In the genomic region with DNA sequence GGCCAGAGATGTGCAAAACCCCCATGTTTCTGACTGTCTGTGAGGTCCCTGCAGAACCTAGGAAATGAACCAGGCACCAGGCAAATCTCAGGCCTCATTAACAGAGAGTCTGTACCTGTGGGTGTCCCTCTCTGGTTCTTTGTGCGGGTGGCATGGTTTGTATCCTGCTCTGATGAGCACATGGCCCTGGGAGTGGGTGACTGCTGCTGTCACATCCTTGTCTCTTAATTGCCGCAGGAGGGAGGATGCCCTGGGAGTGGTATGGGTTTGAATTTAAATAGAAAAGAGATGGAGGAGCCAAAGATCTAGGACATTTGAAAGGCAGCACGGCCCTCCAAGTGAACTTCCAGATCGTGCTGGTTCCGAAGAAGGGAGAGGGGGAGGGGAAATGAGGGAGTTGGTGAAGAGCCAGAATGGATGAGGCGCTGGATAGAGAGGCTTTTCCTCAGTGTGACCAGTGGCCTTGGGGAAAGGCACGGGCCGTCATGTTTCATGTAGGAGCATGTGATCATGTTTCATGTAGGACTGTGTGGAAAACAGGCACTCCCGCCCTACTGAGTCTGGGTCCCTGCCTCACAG, we compare ENCODE assay signal across 29 mouse cellular contexts. TPM values are rescaled to one million over a fixed set of nuclear protein-coding genes. Genes with fewer than 3 reads are reported as not detected.
DNase-seq lines count a peak whose midpoint lies in the region; ATAC-seq and TF ChIP-seq lines count a peak whose summit lies in the region.
"Had no signal": no experiment of that assay in that cellular context is flagged by ENCODE, and none has a peak within 500 bp of the region (broad histone marks: within the 10 kb centered on the region; RNA-seq: fewer than 3 reads in every experiment).

No protein-coding gene starts in this region.

- H3K4me3 ChIP-seq in gastrocnemius, adult 2 months, result no peak overlapping the region
- no peak overlapping the region for H3K4me3 ChIP-seq in forebrain, embryonic 15.5 days
- H3K4me3 ChIP-seq: embryonic facial prominence, embryonic 13.5 days; heart, embryonic 13.5 days; hindbrain, embryonic 15.5 days; layer of hippocampus, adult 2 months; limb, embryonic 15.5 days; liver, embryonic 15.5 days had no signal

- H3K4me2 ChIP-seq in forebrain, embryonic 15.5 days (replicated peaks), result no peak overlapping the region
- H3K4me2 ChIP-seq: embryonic facial prominence, embryonic 13.5 days; heart, embryonic 13.5 days; hindbrain, embryonic 15.5 days; limb, embryonic 15.5 days; liver, embryonic 15.5 days had no signal

- H3K27me3 ChIP-seq in forebrain, embryonic 15.5 days, result no peaks in the 10 kb centered on the region
- H3K27me3 ChIP-seq: embryonic facial prominence, embryonic 13.5 days; hindbrain, embryonic 15.5 days; liver, embryonic 15.5 days had no signal

- H3K9me3 ChIP-seq in forebrain, embryonic 15.5 days, result no peaks in the 10 kb centered on the region
- H3K9me3 ChIP-seq: embryonic facial prominence, embryonic 13.5 days; heart, embryonic 13.5 days; hindbrain, embryonic 15.5 days; limb, embryonic 15.5 days; liver, embryonic 15.5 days had no signal

- H3K27ac ChIP-seq in gastrocnemius, adult 2 months, result peak overlapping the region; percentile 70
- H3K27ac ChIP-seq in forebrain, embryonic 15.5 days (replicated peaks), result no peak overlapping the region
- H3K27ac ChIP-seq: embryonic facial prominence, embryonic 13.5 days; heart, embryonic 13.5 days; hindbrain, embryonic 15.5 days; layer of hippocampus, adult 2 months; limb, embryonic 15.5 days; liver, embryonic 15.5 days had no signal

- 51% methylated on average over 9 of the region's 9 CpGs for WGBS in forebrain, embryonic 15.5 days

- no peaks in the 10 kb centered on the region for H3K36me3 ChIP-seq in forebrain, embryonic 15.5 days
- H3K36me3 ChIP-seq: embryonic facial prominence, embryonic 13.5 days; heart, embryonic 13.5 days; hindbrain, embryonic 15.5 days; limb, embryonic 15.5 days; liver, embryonic 15.5 days had no signal

- peaks cover 15% of the 10 kb centered on the region for H3K4me1 ChIP-seq in forebrain, embryonic 15.5 days
- H3K4me1 ChIP-seq: heart, embryonic 13.5 days; limb, embryonic 15.5 days; liver, embryonic 15.5 days had no signal

- H3K9ac ChIP-seq in forebrain, embryonic 15.5 days (replicated peaks), result no peak overlapping the region
- H3K9ac ChIP-seq: embryonic facial prominence, embryonic 13.5 days; forebrain, postnatal 0 days; heart, embryonic 13.5 days; hindbrain, embryonic 15.5 days; limb, embryonic 15.5 days; liver, embryonic 15.5 days had no signal

- no peak for TF ChIP-seq CTCF in gastrocnemius, adult 2 months (IDR thresholded peaks at IDR 0.05)

- intact Hi-C loops in gastrocnemius, adult 2 months (cut with DNase I), result loop anchor here (10.0 kb wide), 1 partner anchor 145 kb away; no protein-coding TSS in a partner anchor

- no peak for DNase-seq in gastrocnemius, adult 2 months
- DNase-seq in gastrocnemius, postnatal 10 days, result no peak
- DNase-seq in kidney, postnatal 10 days, result peak; percentile 63
- DNase-seq in kidney, adult 11 months, result no peak
- peak; percentile 91 for DNase-seq in ES-CJ7 (ENCODE audit: low read depth, low spot score)
- DNase-seq in brain, adult 2 months (ENCODE audit: low read depth, low spot score), result peak; percentile 54
- DNase-seq: B cell, adult 2 months; forebrain, postnatal 0 days; layer of hippocampus, postnatal 36 days; right cerebral cortex, postnatal 25 days; thymus, adult 18-20 months had no signal

- no peak for ATAC-seq in forebrain, embryonic 15.5 days (replicated peaks)
- ATAC-seq: forebrain, postnatal 0 days; intestine, embryonic 16.5 days; midbrain, embryonic 16.5 days had no signal

RNA-seq across cellular contexts. Expression of gene Tcl1b2, which starts 46.3 kb away (rescaled TPM):
- not detected for total RNA-seq in gastrocnemius, adult 2 months (2021)
- total RNA-seq in gastrocnemius, postnatal 10 days (2021), result not detected
- not detected in 2 replicates for polyA plus RNA-seq in forebrain, embryonic 15.5 days (2015; fragmentation: Nextera tagmentation; extraction: Ambion mirVana)
- total RNA-seq: forebrain, postnatal 0 days; heart, postnatal 25 days; layer of hippocampus, adult 2 months; layer of hippocampus, postnatal 36 days; left cerebral cortex, postnatal 14 days; megakaryocyte progenitor cell, adult 5-6 weeks; neutrophil, adult 5-6 weeks had no signal
- polyA plus RNA-seq: embryonic facial prominence, embryonic 13.5 days; forebrain, postnatal 0 days; gonadal fat pad, adult 2 months; heart, embryonic 13.5 days; hindbrain, embryonic 15.5 days; intestine, embryonic 16.5 days; limb, embryonic 15.5 days; liver, embryonic 15.5 days; lung, embryonic 16.5 days; midbrain, embryonic 16.5 days; spleen, adult 2 months; stomach, embryonic 14.5 days had no signal

RNA-seq across cellular contexts. Expression of gene Tcl1b1, which starts 59.9 kb away (rescaled TPM):
- total RNA-seq in gastrocnemius, adult 2 months (2021), result not detected
- not detected for total RNA-seq in gastrocnemius, postnatal 10 days (2021)
- not detected in 2 replicates for polyA plus RNA-seq in forebrain, embryonic 15.5 days (2015; fragmentation: Nextera tagmentation; extraction: Ambion mirVana)
- total RNA-seq: forebrain, postnatal 0 days; heart, postnatal 25 days; layer of hippocampus, adult 2 months; layer of hippocampus, postnatal 36 days; left cerebral cortex, postnatal 14 days; megakaryocyte progenitor cell, adult 5-6 weeks; neutrophil, adult 5-6 weeks had no signal
- polyA plus RNA-seq: brain, embryonic 14.5 days; embryonic facial prominence, embryonic 13.5 days; forebrain, postnatal 0 days; gonadal fat pad, adult 2 months; heart, embryonic 13.5 days; hindbrain, embryonic 15.5 days; intestine, embryonic 16.5 days; limb, embryonic 15.5 days; liver, embryonic 15.5 days; lung, embryonic 16.5 days; midbrain, embryonic 16.5 days; spleen, adult 2 months; stomach, embryonic 14.5 days had no signal

Comparison
In these comparisons a context has a peak if more than half of its experiments do, and no peak if none do; other contexts are left out.
1. DNase-seq: peak in kidney, postnatal 10 days (single experiment), ES-CJ7 (single experiment) and brain, adult 2 months (single experiment); none in gastrocnemius, adult 2 months (single experiment), gastrocnemius, postnatal 10 days (single experiment) and kidney, adult 11 months (single experiment).